Comparison of ENCODE assay signal across 8 mouse cellular contexts in genomic region chr6:119175078-119175853, GRCm38 (mm10). TPM values are rescaled to one million over a fixed set of nuclear protein-coding genes. Genes with fewer than 3 reads are reported as not detected.
DNase-seq lines count a peak whose midpoint lies in the region; ATAC-seq and TF ChIP-seq lines count a peak whose summit lies in the region.

Gene Dcp1b (plus strand): TSS chr6:119175253.

- H3K27ac ChIP-seq in forebrain, embryonic 13.5 days, result peak within 1 kb of the TSS; percentile 88
- peak within 1 kb of the TSS; percentile 60 for H3K27ac ChIP-seq in liver, postnatal 0 days (ENCODE audit: low read depth)
- H3K27ac ChIP-seq in neural tube, embryonic 14.5 days (ENCODE audit: low read depth, low read length), result peak within 1 kb of the TSS; percentile 91

- H3K9me3 ChIP-seq in E14TG2a.4 (ENCODE audit: low read length), result no peaks in the 10 kb centered on the region
- H3K9me3 ChIP-seq in forebrain, embryonic 13.5 days (replicated peaks), result no peaks in the 10 kb centered on the region
- no peaks in the 10 kb centered on the region for H3K9me3 ChIP-seq in liver, postnatal 0 days (ENCODE audit: low read length)
- no peaks in the 10 kb centered on the region for H3K9me3 ChIP-seq in neural tube, embryonic 14.5 days (ENCODE audit: control insufficient read depth, low read length)

- H3K4me2 ChIP-seq in forebrain, embryonic 13.5 days, result peak within 1 kb of the TSS; percentile 73
- H3K4me2 ChIP-seq in liver, postnatal 0 days (ENCODE audit: low read depth, low read length), result peak within 1 kb of the TSS; percentile 78
- peak within 1 kb of the TSS; percentile 63 for H3K4me2 ChIP-seq in neural tube, embryonic 14.5 days (ENCODE audit: low read depth, low read length)

- peak within 1 kb of the TSS; percentile 86 for H3K9ac ChIP-seq in forebrain, embryonic 13.5 days
- peak within 1 kb of the TSS; percentile 73 for H3K9ac ChIP-seq in liver, postnatal 0 days (replicated peaks)
- peak within 1 kb of the TSS; percentile 76 for H3K9ac ChIP-seq in neural tube, embryonic 14.5 days (replicated peaks; ENCODE audit: low read depth, low read length)

- ATAC-seq in forebrain, embryonic 13.5 days, result peak; percentile 96
- ATAC-seq in liver, postnatal 0 days, result peak; percentile 97
- ATAC-seq in neural tube, embryonic 14.5 days (ENCODE audit: low read depth), result peak; percentile 96

- H3K36me3 ChIP-seq in E14TG2a.4 (ENCODE audit: insufficient read depth, low read length), result 0 out of 2 replicates have a peak, but pooled peaks cover 2% of the 10 kb centered on the region
- H3K36me3 ChIP-seq in forebrain, embryonic 13.5 days (ENCODE audit: poor library complexity, severe bottlenecking), result 0 out of 2 replicates have a peak, but pooled peaks cover 5% of the 10 kb centered on the region
- no peaks in the 10 kb centered on the region for H3K36me3 ChIP-seq in liver, postnatal 0 days (replicated peaks; ENCODE audit: insufficient read depth, low read length)
- no peaks in the 10 kb centered on the region for H3K36me3 ChIP-seq in neural tube, embryonic 14.5 days (ENCODE audit: control insufficient read depth, insufficient read depth, low read length)

- peak; percentile 88 for DNase-seq in c-Kit-positive CD71-positive TER-119-positive erythroid progenitor cells, embryonic 14.5 days (ENCODE audit: low spot score)
- peak; percentile 90 to 91 for DNase-seq in heart, postnatal 10 days
- DNase-seq in large intestine, adult 2 months (ENCODE audit: low read depth, low spot score), result peak; percentile 62
- DNase-seq in liver, postnatal 0 days, result peak; percentile 91
- peak; percentile 94 for DNase-seq in testis, postnatal 10 days (ENCODE audit: low spot score)

- peaks cover 37% of the 10 kb centered on the region for H3K4me1 ChIP-seq in E14TG2a.4 (replicated peaks; ENCODE audit: low read depth, low read length)
- peaks cover 20% of the 10 kb centered on the region for H3K4me1 ChIP-seq in forebrain, embryonic 13.5 days
- peaks cover 4% of the 10 kb centered on the region for H3K4me1 ChIP-seq in liver, postnatal 0 days (ENCODE audit: insufficient read depth)
- peaks cover 18% of the 10 kb centered on the region; the same call in 1 of the 2 replicates for H3K4me1 ChIP-seq in neural tube, embryonic 14.5 days (ENCODE audit: control insufficient read depth, insufficient read depth, low read length)

- no peak for TF ChIP-seq CTCF in E14TG2a.4 (conservative IDR thresholded peaks at IDR 0.05; ENCODE audit: low read length)
- TF ChIP-seq CTCF in liver, postnatal 0 days (IDR thresholded peaks at IDR 0.05; ENCODE audit: low read depth), result peak; percentile 63

- TF ChIP-seq EP300 in liver, postnatal 0 days (IDR thresholded peaks at IDR 0.05; ENCODE audit: low read depth), result no peak

- H3K27me3 ChIP-seq in E14TG2a.4 (ENCODE audit: insufficient read depth, low read length), result no peaks in the 10 kb centered on the region
- H3K27me3 ChIP-seq in forebrain, embryonic 13.5 days, result no peaks in the 10 kb centered on the region
- no peaks in the 10 kb centered on the region for H3K27me3 ChIP-seq in liver, postnatal 0 days (ENCODE audit: insufficient read depth, low read length)
- H3K27me3 ChIP-seq in neural tube, embryonic 14.5 days (ENCODE audit: control insufficient read depth, insufficient read depth, low read length), result no peaks in the 10 kb centered on the region

- peak within 1 kb of the TSS; percentile 98 for H3K4me3 ChIP-seq in E14TG2a.4 (replicated peaks; ENCODE audit: low read length)
- H3K4me3 ChIP-seq in forebrain, embryonic 13.5 days, result peak within 1 kb of the TSS; percentile 71
- H3K4me3 ChIP-seq in liver, postnatal 0 days (ENCODE audit: low read depth, low read length), result peak within 1 kb of the TSS; percentile 76
- H3K4me3 ChIP-seq in neural tube, embryonic 14.5 days (ENCODE audit: low read depth, low read length), result peak within 1 kb of the TSS; percentile 68

- WGBS in forebrain, embryonic 13.5 days, result under 1% methylated on average over 65 of the region's 65 CpGs
- under 1% methylated on average over 65 of the region's 65 CpGs for WGBS in large intestine, adult 2 months
- WGBS in liver, postnatal 0 days (ENCODE audit: insufficient replicate concordance), result 2% methylated on average over 63 of the region's 65 CpGs
- under 1% methylated on average over 57 of the region's 65 CpGs for WGBS in neural tube, embryonic 14.5 days

- intact Hi-C loops in heart, postnatal 10 days (cut with DNase I), result no loop called here

RNA-seq across cellular contexts. Expression of gene Dcp1b, which starts in this region (rescaled TPM):
- polyA plus RNA-seq in forebrain, embryonic 13.5 days (2015; fragmentation: Nextera tagmentation; extraction: Ambion mirVana), result 12.7 and 13.1 TPM in 2 replicates
- 1 to 10 TPM; 4.2 to 5.3 TPM for total RNA-seq in heart, postnatal 10 days (2021)
- 9.7 and 13.2 TPM in 2 replicates for polyA plus RNA-seq in large intestine, adult 2 months (2012; rRNA removed)
- polyA plus RNA-seq in liver, postnatal 0 days (2015; fragmentation: Nextera tagmentation; extraction: Ambion mirVana), result 4.1 and 4.5 TPM in 2 replicates
- 14.1 and 14.6 TPM in 2 replicates for polyA plus RNA-seq in neural tube, embryonic 14.5 days (2014; fragmentation: Nextera tagmentation; extraction: Ambion mirVana)

Comparison
In these comparisons a context has a peak if more than half of its experiments do, and no peak if none do; other contexts are left out.
1. Peak in every context shown above with its lines: DNase-seq, ATAC-seq, H3K4me3 ChIP-seq and H3K27ac ChIP-seq.